Mouse (Mus musculus): ENCODE data around the gene Atf6b. TPM values are rescaled to one million over a fixed set of nuclear protein-coding genes. Genes with fewer than 3 reads are reported as not detected.

Gene Atf6b
- 97.6 and 99.6 TPM in 2 replicates for polyA plus RNA-seq (2015; fragmentation: Nextera tagmentation; extraction: Ambion mirVana)

GRCm38 (mm10) chr17:34646906-34647787 lies at the start of gene Atf6b:
Gene Atf6b (plus strand): TSS chr17:34647146.
- Histone ChIP-seq H3K36me3 (peaks cover 38% of the 10 kb centered on the region), H3K4me2 (replicated peaks) (peak within 1 kb of the TSS; percentile 93), H3K9ac (peak within 1 kb of the TSS; percentile 89), H3K27ac (0 out of 2 replicates have a peak within 1 kb of the TSS, but pooled peaks have one; percentile 55), H3K4me1 (peaks cover 28% of the 10 kb centered on the region), H3K27me3 (no peaks in the 10 kb centered on the region), H3K4me3 (peak within 1 kb of the TSS; percentile 98), H3K9me3 (no peaks in the 10 kb centered on the region)
- peak; percentile 96 for ATAC-seq (ENCODE audit: low FRiP score, low read depth)
- WGBS = under 1% methylated on average over 65 of the region's 66 CpGs

DNA sequence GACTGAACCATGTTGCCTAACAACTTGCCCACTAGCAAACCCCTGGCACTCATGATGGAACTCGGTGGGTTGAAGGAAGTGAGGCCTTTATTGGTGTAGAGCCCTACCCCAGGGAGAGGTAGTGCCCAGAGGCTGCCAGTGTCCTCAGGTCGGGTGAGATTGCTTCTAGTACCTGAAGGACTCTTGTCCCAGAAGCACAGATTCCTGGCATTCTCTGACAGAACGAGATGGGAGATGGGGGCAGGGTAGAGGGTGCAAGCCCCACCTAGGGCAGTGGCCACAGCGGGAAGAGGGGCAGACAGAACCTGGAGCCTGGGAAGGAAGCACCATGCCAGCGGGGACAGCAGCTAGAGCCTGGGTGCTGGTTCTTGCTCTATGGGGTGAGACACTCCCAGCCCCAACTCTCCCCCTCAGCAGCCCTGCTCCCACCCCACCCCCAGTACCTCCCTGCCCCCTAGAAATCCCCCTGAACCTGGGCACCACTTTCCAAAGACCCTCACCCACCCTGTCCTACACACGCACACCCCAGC lies 49.3 kb upstream of the Atf6b start, which contains the start of gene Ager:
Gene Ager, plus strand, starts transcription at position 297 of the 530 bp plus-strand sequence.
- Histone ChIP-seq H3K9ac (no peak within 1 kb of the TSS), H3K4me2 (replicated peaks) (0 out of 2 replicates have a peak within 1 kb of the TSS, but pooled peaks have one; percentile 7), H3K4me3 (no peak within 1 kb of the TSS), H3K27me3 (no peaks in the 10 kb centered on the region), H3K27ac (no peak within 1 kb of the TSS), H3K4me1 (peaks cover 56% of the 10 kb centered on the region), H3K36me3 (peaks cover 51% of the 10 kb centered on the region), H3K9me3 (no peaks in the 10 kb centered on the region)
- 22% methylated on average over 6 of the region's 6 CpGs for WGBS
- ATAC-seq (ENCODE audit: low FRiP score, low read depth) = no peak

GRCm38 (mm10) chr17:34599891-34600290 lies 47.1 kb upstream of the Atf6b start:
- no peak overlapping the region for H3K27ac ChIP-seq
- WGBS = 78% methylated on average over 9 of the region's 9 CpGs
- peaks cover 46% of the 10 kb centered on the region for H3K4me1 ChIP-seq
- H3K36me3 ChIP-seq = peaks cover 41% of the 10 kb centered on the region
- peak overlapping the region; percentile 8; the same call in 1 of the 2 replicates for H3K9ac ChIP-seq
- H3K9me3 ChIP-seq = no peaks in the 10 kb centered on the region
- ATAC-seq (ENCODE audit: low FRiP score, low read depth) = no peak
- no peak overlapping the region for H3K4me3 ChIP-seq
- H3K4me2 ChIP-seq (replicated peaks) = no peak overlapping the region
- H3K27me3 ChIP-seq = no peaks in the 10 kb centered on the region

GRCm38 (mm10) chr17:34601796-34602195 lies 45.1 kb upstream of the Atf6b start:
- Histone ChIP-seq H3K36me3 (peaks cover 22% of the 10 kb centered on the region), H3K4me1 (peaks cover 38% of the 10 kb centered on the region), H3K27me3 (no peaks in the 10 kb centered on the region), H3K4me3 (peak overlapping the region; percentile 69; the same call in 1 of the 2 replicates), H3K9me3 (no peaks in the 10 kb centered on the region), H3K4me2 (replicated peaks) (peak overlapping the region; percentile 87), H3K27ac (no peak overlapping the region), H3K9ac (no peak overlapping the region)
- WGBS = 88% methylated on average over 12 of the region's 12 CpGs
- ATAC-seq (ENCODE audit: low FRiP score, low read depth) = no peak

- Histone ChIP-seq H3K4me3 (peak within 1 kb of the TSS; percentile 92), H3K36me3 (peaks cover 31% of the 10 kb centered on the region), H3K9me3 (no peaks in the 10 kb centered on the region), H3K4me1 (peaks cover 42% of the 10 kb centered on the region), H3K9ac (peak within 1 kb of the TSS; percentile 80), H3K27me3 (no peaks in the 10 kb centered on the region), H3K27ac (peak within 1 kb of the TSS; percentile 87), H3K4me2 (replicated peaks) (peak within 1 kb of the TSS; percentile 98)
- WGBS = under 1% methylated on average over 30 of the region's 30 CpGs
- peak; percentile 94 for ATAC-seq (ENCODE audit: low FRiP score, low read depth)
Measured at GRCm38 (mm10) chr17:34603375-34604060, 43.4 kb upstream of the Atf6b start, which contains the start of gene Rnf5. Gene Rnf5 (minus strand): TSS chr17:34603690.

GRCm38 (mm10) chr17:34604061-34604508 lies 42.9 kb upstream of the Atf6b start, which contains the start of gene Agpat1:
Gene Agpat1 (plus strand): TSS chr17:34604262.
- H3K36me3 ChIP-seq = peaks cover 31% of the 10 kb centered on the region
- H3K9me3 ChIP-seq = no peaks in the 10 kb centered on the region
- peak within 1 kb of the TSS; percentile 92 for H3K4me3 ChIP-seq
- peak within 1 kb of the TSS; percentile 98 for H3K4me2 ChIP-seq (replicated peaks)
- ATAC-seq (ENCODE audit: low FRiP score, low read depth) = peak; percentile 88
- H3K27me3 ChIP-seq = no peaks in the 10 kb centered on the region
- H3K9ac ChIP-seq = peak within 1 kb of the TSS; percentile 94
- H3K27ac ChIP-seq = peak within 1 kb of the TSS; percentile 87
- under 1% methylated on average over 33 of the region's 35 CpGs for WGBS
- H3K4me1 ChIP-seq = peaks cover 46% of the 10 kb centered on the region

GRCm38 (mm10) chr17:34604511-34605237 lies 42.3 kb upstream of the Atf6b start:
- Histone ChIP-seq H3K27me3 (no peaks in the 10 kb centered on the region), H3K9me3 (no peaks in the 10 kb centered on the region), H3K27ac (peak overlapping the region; percentile 87), H3K4me2 (replicated peaks) (peak overlapping the region; percentile 98), H3K36me3 (peaks cover 30% of the 10 kb centered on the region), H3K4me3 (peak overlapping the region; percentile 92), H3K9ac (peak overlapping the region; percentile 94), H3K4me1 (peaks cover 46% of the 10 kb centered on the region)
- 0 out of 2 replicates have a peak, but pooled peaks have one; percentile 0 for ATAC-seq (ENCODE audit: low FRiP score, low read depth)
- WGBS = 13% methylated on average over 24 of the region's 24 CpGs

DNA sequence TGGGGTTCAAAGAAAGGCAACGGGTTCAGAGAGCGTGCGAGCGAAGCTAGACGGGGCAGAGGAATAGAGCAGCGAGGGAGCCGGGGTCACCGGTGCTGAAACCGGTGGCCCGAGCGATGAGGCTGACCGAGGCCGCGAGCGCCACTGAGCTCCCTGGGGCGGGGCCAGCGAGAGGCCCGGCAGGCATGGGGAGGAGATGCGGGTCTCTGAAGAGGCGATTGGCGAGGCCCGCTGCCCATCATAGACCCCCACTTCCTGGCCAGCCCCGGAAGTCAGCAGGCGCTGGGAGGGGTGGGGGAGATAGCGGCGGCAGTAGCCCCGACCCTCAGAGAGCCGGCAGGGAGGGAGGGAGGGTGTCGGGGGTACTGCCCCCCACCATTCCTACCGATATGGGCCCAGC lies 41.3 kb upstream of the Atf6b start:
- Histone ChIP-seq H3K4me2 (replicated peaks) (peak overlapping the region; percentile 98), H3K4me3 (peak overlapping the region; percentile 92), H3K9ac (peak overlapping the region; percentile 94), H3K9me3 (no peaks in the 10 kb centered on the region), H3K27me3 (no peaks in the 10 kb centered on the region), H3K4me1 (peaks cover 46% of the 10 kb centered on the region), H3K36me3 (peaks cover 29% of the 10 kb centered on the region), H3K27ac (peak overlapping the region; percentile 87)
- peak; percentile 52 for ATAC-seq (ENCODE audit: low FRiP score, low read depth)
- 0% methylated on average over 24 of the region's 30 CpGs for WGBS

DNA sequence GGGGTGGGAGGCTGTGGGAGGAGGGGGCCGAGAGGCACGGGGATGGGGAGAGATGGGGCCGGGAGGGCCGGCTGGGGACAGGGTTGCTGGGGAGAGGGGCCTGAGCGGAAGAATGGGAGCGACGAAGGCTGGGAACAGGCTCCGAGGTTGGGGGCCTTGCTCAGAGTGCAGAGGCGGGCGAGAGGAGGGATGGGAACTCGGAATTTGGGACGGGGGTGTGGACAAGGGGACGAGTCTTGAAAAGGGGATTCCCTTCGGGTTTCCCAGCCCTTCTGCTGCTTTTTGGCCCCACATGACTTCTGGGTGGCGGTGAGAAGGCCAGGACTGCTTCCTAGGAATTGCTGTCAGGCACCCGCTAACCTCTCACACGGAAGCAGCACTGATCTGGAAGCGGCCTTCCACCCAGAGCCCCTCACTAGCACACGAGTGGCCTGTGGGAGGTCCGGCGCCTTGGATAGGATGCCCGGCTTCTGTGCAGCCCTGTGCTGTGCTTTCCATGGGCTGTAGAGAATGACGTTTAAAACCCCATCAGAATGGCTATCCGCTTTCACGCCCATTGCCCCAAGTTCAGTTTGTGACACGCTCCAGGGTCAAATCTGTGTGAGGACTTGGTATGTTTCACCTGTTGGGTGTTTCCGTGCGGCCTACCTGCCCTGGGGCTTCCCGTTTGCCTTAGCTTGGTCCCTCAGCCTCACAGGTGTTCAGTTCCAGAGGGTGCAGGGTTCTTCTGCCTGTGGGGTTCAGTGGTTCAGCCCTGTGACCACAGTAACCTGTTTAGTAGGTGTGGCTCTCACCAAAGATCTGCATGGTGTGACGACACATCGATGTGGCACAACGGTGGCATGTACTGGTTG lies 40.5 kb upstream of the Atf6b start:
- Histone ChIP-seq H3K4me3 (peak overlapping the region; percentile 92), H3K4me1 (peaks cover 46% of the 10 kb centered on the region), H3K27me3 (no peaks in the 10 kb centered on the region), H3K9ac (peak overlapping the region; percentile 94), H3K4me2 (replicated peaks) (peak overlapping the region; percentile 98), H3K9me3 (no peaks in the 10 kb centered on the region), H3K36me3 (peaks cover 30% of the 10 kb centered on the region), H3K27ac (peak overlapping the region; percentile 87)
- WGBS = 15% methylated on average over 32 of the region's 32 CpGs
- ATAC-seq (ENCODE audit: low FRiP score, low read depth) = no peak

- Histone ChIP-seq H3K27ac (no peak overlapping the region), H3K9ac (peak overlapping the region; percentile 36), H3K9me3 (no peaks in the 10 kb centered on the region), H3K27me3 (no peaks in the 10 kb centered on the region), H3K4me1 (peaks cover 37% of the 10 kb centered on the region), H3K36me3 (peaks cover 40% of the 10 kb centered on the region), H3K4me3 (no peak overlapping the region), H3K4me2 (replicated peaks) (no peak overlapping the region)
- WGBS = 77% methylated on average over 7 of the region's 7 CpGs
- ATAC-seq (ENCODE audit: low FRiP score, low read depth) = no peak
Measured at GRCm38 (mm10) chr17:34607997-34608396, 38.9 kb upstream of the Atf6b start.

All from limb, embryonic 13.5 days (tissue).